Mouse (Mus musculus) heart, embryonic 13.5 days (tissue): ENCODE data around the gene Aldh1a3. TPM values are rescaled to one million over a fixed set of nuclear protein-coding genes. Genes with fewer than 3 reads are reported as not detected.

Experiments
- ATAC-seq: fragments of 200-750 bp; cut with Nextera tagmentation; 2 replicates; pipeline ENCODE4 v1.8.0; 2017; ENCODE audit warnings: moderate TSS enrichment; ENCODE audit not compliant: insufficient number of reproducible peaks, low FRiP score, low TSS enrichment; ENCODE audit errors: extremely low read depth
- H3K27ac ChIP-seq: fragments of 300-500 bp; sonication (generic); replicated peaks from 2 replicates; pipeline ENCODE4 v1.5.1; 2015; ENCODE audit warnings: moderate library complexity, mild to moderate bottlenecking, inconsistent platforms
- H3K27me3 ChIP-seq: fragments of 300-500 bp; sonication (generic); replicated peaks from 2 replicates; pipeline ENCODE4 v1.6.1; 2015; ENCODE audit warnings: mild to moderate bottlenecking, inconsistent platforms
- H3K36me3 ChIP-seq: fragments of 300-500 bp; sonication (generic); 2 replicates; pipeline ENCODE4 v1.6.1; 2015; ENCODE audit warnings: mild to moderate bottlenecking, inconsistent platforms
- H3K4me1 ChIP-seq: fragments of 300-500 bp; sonication (generic); 2 replicates; pipeline ENCODE4 v1.6.1; 2015; ENCODE audit warnings: inconsistent platforms
- H3K4me2 ChIP-seq: fragments of 300-500 bp; sonication (generic); 2 replicates; pipeline ENCODE4 v1.6.1; 2015; ENCODE audit warnings: inconsistent platforms, mild to moderate bottlenecking, moderate library complexity
- H3K4me3 ChIP-seq: fragments of 300-500 bp; sonication (generic); 2 replicates; pipeline ENCODE4 v1.5.1; 2015; ENCODE audit warnings: moderate library complexity, mild to moderate bottlenecking, inconsistent platforms
- H3K9ac ChIP-seq: fragments of 300-500 bp; sonication (generic); 2 replicates; pipeline ENCODE4 v1.6.1; 2015; ENCODE audit warnings: inconsistent platforms, mild to moderate bottlenecking, moderate library complexity
- H3K9me3 ChIP-seq: fragments of 300-500 bp; sonication (generic); 2 replicates; pipeline ENCODE4 v1.6.1; 2016; ENCODE audit warnings: inconsistent platforms
- WGBS: fragments of 180-500 bp; shearing (Covaris S2); methylation state at CpG from one replicate; pipeline ENCODE4 v1.1.7; 2015; ENCODE audit warnings: mixed read lengths; 5-methylcytosine and 5-hydroxymethylcytosine counted together
- polyA plus RNA-seq: library from polyadenylated mRNA; unstranded; fragments of >200 nt; fragmentation: Nextera tagmentation; extraction: Ambion mirVana; gene quantifications from 2 replicates; pipeline ENCODE4 v1.2.1, GENCODE M21; 2015

Gene Aldh1a3
- polyA plus RNA-seq, 1 experiment from 2014 or later, result 0.84 TPM

GRCm38 (mm10) chr7:66387419-66387812 lies 39.9 kb downstream of the Aldh1a3 start:
- no peak for ATAC-seq
- no peaks in the 10 kb centered on the region for H3K36me3 ChIP-seq

GRCm38 (mm10) chr7:66386411-66386810 lies 40.9 kb downstream of the Aldh1a3 start:
- 90% methylated on average over 6 of the region's 6 CpGs for WGBS
- Histone ChIP-seq H3K27ac (no peak overlapping the region), H3K4me2 (no peak overlapping the region), H3K4me1 (peaks cover 14% of the 10 kb centered on the region), H3K36me3 (no peaks in the 10 kb centered on the region), H3K4me3 (no peak overlapping the region), H3K27me3 (no peaks in the 10 kb centered on the region; the same call in 1 of the 2 replicates), H3K9ac (no peak overlapping the region), H3K9me3 (no peaks in the 10 kb centered on the region)
- no peak for ATAC-seq

More at GRCm38 (mm10) chr7:66387419-66387812, 39.9 kb downstream of the Aldh1a3 start:
- 1% methylated on average over 13 of the region's 13 CpGs for WGBS
- H3K27ac ChIP-seq, result peak overlapping the region; percentile 69
- peak overlapping the region; percentile 81 for H3K4me2 ChIP-seq
- H3K27me3 ChIP-seq, result no peaks in the 10 kb centered on the region; the same call in 1 of the 2 replicates
- H3K4me3 ChIP-seq, result peak overlapping the region; percentile 78
- H3K9ac ChIP-seq, result peak overlapping the region; percentile 93
- H3K4me1 ChIP-seq, result peaks cover 14% of the 10 kb centered on the region
- H3K9me3 ChIP-seq, result no peaks in the 10 kb centered on the region

- Histone ChIP-seq H3K27me3 (no peaks in the 10 kb centered on the region; the same call in 1 of the 2 replicates), H3K9me3 (no peaks in the 10 kb centered on the region), H3K9ac (no peak overlapping the region), H3K27ac (no peak overlapping the region), H3K4me1 (peaks cover 14% of the 10 kb centered on the region), H3K4me2 (no peak overlapping the region), H3K36me3 (peaks cover under 1% of the 10 kb centered on the region; the same call in 1 of the 2 replicates), H3K4me3 (no peak overlapping the region)
- 84% methylated on average over 4 of the region's 12 CpGs for WGBS
- no peak for ATAC-seq
Observed at GRCm38 (mm10) chr7:66385826-66386225, 41.5 kb downstream of the Aldh1a3 start.

- Histone ChIP-seq H3K9ac (no peak overlapping the region), H3K27me3 (no peaks in the 10 kb centered on the region), H3K4me2 (no peak overlapping the region), H3K4me1 (peaks cover 14% of the 10 kb centered on the region), H3K9me3 (no peaks in the 10 kb centered on the region), H3K4me3 (no peak overlapping the region), H3K36me3 (peaks cover 9% of the 10 kb centered on the region), H3K27ac (no peak overlapping the region)
- no peak for ATAC-seq
- WGBS, result 81% methylated on average over 8 of the region's 8 CpGs
Observed at GRCm38 (mm10) chr7:66384891-66385290, 42.4 kb downstream of the Aldh1a3 start.

- H3K9me3 ChIP-seq, result no peaks in the 10 kb centered on the region
- H3K4me2 ChIP-seq, result no peak overlapping the region
- no peaks in the 10 kb centered on the region for H3K27me3 ChIP-seq
- no peak for ATAC-seq
- no peak overlapping the region for H3K9ac ChIP-seq
- 71% methylated on average over 5 of the region's 5 CpGs for WGBS
- peaks cover 9% of the 10 kb centered on the region for H3K36me3 ChIP-seq
- no peak overlapping the region for H3K4me3 ChIP-seq
- H3K4me1 ChIP-seq, result peaks cover 14% of the 10 kb centered on the region
- no peak overlapping the region for H3K27ac ChIP-seq
Observed at GRCm38 (mm10) chr7:66384213-66384612, 43.1 kb downstream of the Aldh1a3 start.

- Histone ChIP-seq H3K4me2 (no peak overlapping the region), H3K4me1 (peaks cover 13% of the 10 kb centered on the region), H3K27me3 (no peaks in the 10 kb centered on the region), H3K27ac (no peak overlapping the region), H3K4me3 (no peak overlapping the region), H3K9ac (no peak overlapping the region), H3K36me3 (peaks cover 9% of the 10 kb centered on the region), H3K9me3 (no peaks in the 10 kb centered on the region)
- WGBS, result 68% methylated on average over 10 of the region's 10 CpGs
- ATAC-seq, result no peak
Observed at GRCm38 (mm10) chr7:66376560-66376959, 50.8 kb downstream of the Aldh1a3 start.

- Histone ChIP-seq H3K9ac (no peak overlapping the region), H3K4me2 (no peak overlapping the region), H3K4me1 (peaks cover 13% of the 10 kb centered on the region), H3K4me3 (no peak overlapping the region), H3K27me3 (no peaks in the 10 kb centered on the region), H3K27ac (no peak overlapping the region), H3K9me3 (no peaks in the 10 kb centered on the region), H3K36me3 (peaks cover 7% of the 10 kb centered on the region)
- no peak for ATAC-seq
- 88% methylated on average over 4 of the region's 4 CpGs for WGBS
Observed at GRCm38 (mm10) chr7:66375736-66376135, 51.6 kb downstream of the Aldh1a3 start.

- Histone ChIP-seq H3K27me3 (no peaks in the 10 kb centered on the region), H3K4me1 (peaks cover 30% of the 10 kb centered on the region), H3K9ac (no peak overlapping the region), H3K4me3 (no peak overlapping the region), H3K36me3 (no peaks in the 10 kb centered on the region; the same call in 1 of the 2 replicates), H3K9me3 (no peaks in the 10 kb centered on the region), H3K4me2 (no peak overlapping the region), H3K27ac (no peak overlapping the region)
- 78% methylated on average over 3 of the region's 3 CpGs for WGBS
- ATAC-seq, result no peak
Observed at GRCm38 (mm10) chr7:66373391-66373790, 53.9 kb downstream of the Aldh1a3 start.

GRCm38 (mm10) chr7:66370970-66371369 lies 56.3 kb downstream of the Aldh1a3 start:
- 76% methylated on average over 6 of the region's 6 CpGs for WGBS

GRCm38 (mm10) chr7:66369934-66370445 lies 57.3 kb downstream of the Aldh1a3 start:
- no peak for ATAC-seq
- Histone ChIP-seq H3K4me1 (peaks cover 17% of the 10 kb centered on the region), H3K9me3 (no peaks in the 10 kb centered on the region), H3K36me3 (no peaks in the 10 kb centered on the region; the same call in 1 of the 2 replicates), H3K27me3 (no peaks in the 10 kb centered on the region), H3K4me2 (no peak overlapping the region), H3K27ac (peak overlapping the region; percentile 53), H3K4me3 (no peak overlapping the region), H3K9ac (no peak overlapping the region)
- WGBS, result 43% methylated on average over 5 of the region's 5 CpGs

More at GRCm38 (mm10) chr7:66370970-66371369, 56.3 kb downstream of the Aldh1a3 start:
- no peak overlapping the region for H3K4me2 ChIP-seq
- ATAC-seq, result no peak
- H3K27me3 ChIP-seq, result no peaks in the 10 kb centered on the region
- peaks cover 17% of the 10 kb centered on the region for H3K4me1 ChIP-seq
- no peak overlapping the region for H3K9ac ChIP-seq
- no peak overlapping the region for H3K27ac ChIP-seq
- no peaks in the 10 kb centered on the region; the same call in 1 of the 2 replicates for H3K36me3 ChIP-seq
- no peaks in the 10 kb centered on the region for H3K9me3 ChIP-seq
- H3K4me3 ChIP-seq, result no peak overlapping the region

- Histone ChIP-seq H3K9ac (no peak overlapping the region), H3K9me3 (no peaks in the 10 kb centered on the region), H3K4me3 (no peak overlapping the region), H3K4me2 (no peak overlapping the region), H3K27ac (peak overlapping the region; percentile 53), H3K27me3 (no peaks in the 10 kb centered on the region), H3K4me1 (peaks cover 17% of the 10 kb centered on the region), H3K36me3 (no peaks in the 10 kb centered on the region; the same call in 1 of the 2 replicates)
- WGBS, result 66% methylated on average over 5 of the region's 5 CpGs
- no peak for ATAC-seq
Observed at GRCm38 (mm10) chr7:66369071-66369933, 58.0 kb downstream of the Aldh1a3 start.
